Mouse (Mus musculus) spleen, adult 2 months (tissue): Measurements from ENCODE around the gene Zfand2b. TPM values are rescaled to one million over a fixed set of nuclear protein-coding genes. Genes with fewer than 3 reads are reported as not detected.

Experiments used
- DNase-seq, 2 experiments: peaks; one replicate each; pipeline versions ENCODE4 v3.0.0 to v3.0.0-alpha.2; 2012 to 2021; ENCODE audit warnings: low spot score in 2 of 2, low read depth in 1 of 2
- H3K27ac ChIP-seq: fragments of 200-500 bp; 2 replicates; pipeline ENCODE4 v1.5.1; 2012; ENCODE audit warnings: low read length, inconsistent platforms; ENCODE audit not compliant: insufficient read depth
- H3K27me3 ChIP-seq: fragments of 200-500 bp; 2 replicates; pipeline ENCODE4 v1.6.1; 2012; ENCODE audit warnings: mild to moderate bottlenecking, moderate library complexity, low read length, inconsistent platforms; ENCODE audit not compliant: control insufficient read depth, insufficient read depth
- H3K36me3 ChIP-seq: fragments of 200-500 bp; 2 replicates; pipeline ENCODE4 v1.6.1; 2012; ENCODE audit warnings: mild to moderate bottlenecking, low read length, inconsistent platforms; ENCODE audit not compliant: control insufficient read depth, insufficient read depth
- H3K4me1 ChIP-seq: fragments of 200-500 bp; 2 replicates; pipeline ENCODE4 v1.6.1; 2011; ENCODE audit warnings: inconsistent platforms; ENCODE audit not compliant: control insufficient read depth, insufficient read depth, insufficient read length
- H3K4me3 ChIP-seq: fragments of 200-500 bp; 2 replicates; pipeline ENCODE4 v1.5.1; 2011; ENCODE audit warnings: mild to moderate bottlenecking, inconsistent platforms; ENCODE audit not compliant: insufficient read depth, insufficient read length; ENCODE audit errors: extremely low read depth
- CTCF ChIP-seq: fragments of 200-500 bp; IDR thresholded peaks from 2 replicates; pipeline ENCODE4 v1.5.1; 2011; ENCODE audit warnings: mild to moderate bottlenecking, inconsistent platforms; ENCODE audit not compliant: insufficient read depth, insufficient read length, insufficient replicate concordance; ENCODE audit errors: extremely low read depth
- POLR2A ChIP-seq: fragments of 200-500 bp; IDR thresholded peaks from 2 replicates; pipeline ENCODE4 v1.6.1; 2011; ENCODE audit warnings: low read depth, low read length, inconsistent platforms
- WGBS: fragments of 180-500 bp; shearing (Covaris S2); methylation state at CpG from one replicate; pipeline ENCODE4 v1.1.7; 2018; 5-methylcytosine and 5-hydroxymethylcytosine counted together
- polyA plus RNA-seq: library from polyadenylated mRNA; depleted of rRNA; stranded (reverse); fragments of >200 nt; gene quantifications from 2 replicates; pipeline ENCODE4 v1.2.3, GENCODE M21; 2012; rRNA removed

Gene Zfand2b
- polyA plus RNA-seq = 47.7 and 53.2 TPM in 2 replicates

DNA sequence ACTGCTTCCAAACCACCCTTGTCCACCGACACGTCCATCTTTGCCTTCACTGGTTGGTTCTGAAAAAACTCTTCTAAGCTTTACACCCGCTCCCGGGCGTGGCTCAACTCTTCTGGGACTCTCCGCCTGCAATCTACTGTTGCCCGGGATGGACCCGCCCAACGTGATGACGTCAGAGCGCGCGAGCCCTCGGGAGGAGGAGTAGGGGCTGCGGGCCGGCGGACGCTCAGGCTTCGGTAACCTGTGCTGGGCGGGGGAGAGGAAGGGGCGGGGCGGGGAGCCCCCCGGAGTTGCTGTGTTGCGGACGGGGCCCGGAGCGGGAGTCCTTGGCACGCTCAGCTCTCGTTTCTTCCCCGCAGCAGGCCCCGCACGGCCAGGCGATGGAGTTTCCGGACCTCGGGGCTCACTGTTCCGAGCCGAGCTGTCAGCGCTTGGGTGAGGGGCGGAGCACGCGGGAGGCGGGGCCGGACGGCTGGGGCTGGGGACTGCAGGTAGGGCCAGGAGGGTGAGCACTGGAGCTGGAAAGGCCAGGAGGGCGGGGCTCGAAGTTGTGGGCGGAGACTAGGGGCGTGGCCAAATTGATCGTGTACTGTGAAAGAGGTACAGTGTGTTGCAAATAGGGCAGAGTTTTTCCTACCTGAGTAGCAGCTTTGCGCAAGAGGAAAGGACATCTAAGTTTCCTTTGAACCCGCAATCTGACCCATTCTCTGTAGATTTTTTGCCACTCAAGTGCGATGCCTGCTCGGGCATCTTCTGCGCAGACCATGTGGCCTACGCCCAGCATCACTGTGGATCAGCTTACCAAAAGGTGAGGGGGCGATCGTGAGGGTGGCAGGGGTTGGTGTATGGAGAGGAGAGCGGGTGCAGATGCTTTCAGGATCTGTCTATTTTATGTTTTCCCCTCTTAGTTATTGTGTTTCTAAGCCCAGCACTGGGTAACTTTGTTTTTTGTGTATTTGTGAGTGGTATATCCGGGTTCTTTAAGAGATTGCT is at the start of gene Zfand2b:
Zfand2b (plus strand) TSS at position 175 of the 993 bp plus-strand sequence.
- no peaks in the 10 kb centered on the region; the same call in 1 of the 2 replicates for H3K4me1 ChIP-seq
- peak; percentile 92 to 98 for DNase-seq
- peaks cover 20% of the 10 kb centered on the region for H3K36me3 ChIP-seq
- peak within 1 kb of the TSS; percentile 86 for H3K27ac ChIP-seq
- H3K27me3 ChIP-seq = no peaks in the 10 kb centered on the region
- 4% methylated on average over 56 of the region's 59 CpGs for WGBS
- TF ChIP-seq CTCF (no peak), POLR2A (peak; percentile 40)
- H3K4me3 ChIP-seq = peak within 1 kb of the TSS; percentile 77

DNA sequence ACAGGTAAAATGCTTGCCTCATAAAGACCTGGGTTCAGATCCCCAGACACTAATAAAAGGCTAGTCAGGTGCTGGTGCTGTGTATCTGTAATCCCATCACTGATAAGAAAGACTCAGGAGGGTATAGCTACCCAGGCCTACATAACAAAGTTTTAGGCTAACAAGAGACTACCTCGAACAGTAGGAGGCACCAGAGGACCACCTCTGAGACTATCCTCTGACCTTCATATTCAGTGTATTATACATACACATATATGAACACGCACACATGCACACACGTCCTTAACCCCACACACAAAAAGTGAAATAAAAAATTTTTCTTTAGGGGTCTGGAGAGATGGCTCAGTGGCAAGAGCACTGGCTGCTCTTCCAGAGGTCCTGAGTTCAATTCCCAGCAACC is 46.2 kb upstream of the Zfand2b start:
- 84% methylated on average over 3 of the region's 3 CpGs for WGBS
- no peak overlapping the region for H3K4me3 ChIP-seq
- H3K4me1 ChIP-seq = peaks cover 3% of the 10 kb centered on the region; the same call in 1 of the 2 replicates
- TF ChIP-seq CTCF (no peak), POLR2A (no peak)
- H3K27me3 ChIP-seq = no peaks in the 10 kb centered on the region
- no peak overlapping the region for H3K27ac ChIP-seq
- no peaks in the 10 kb centered on the region for H3K36me3 ChIP-seq
- DNase-seq = peak in 1 of 2 experiments; percentile 36

DNA sequence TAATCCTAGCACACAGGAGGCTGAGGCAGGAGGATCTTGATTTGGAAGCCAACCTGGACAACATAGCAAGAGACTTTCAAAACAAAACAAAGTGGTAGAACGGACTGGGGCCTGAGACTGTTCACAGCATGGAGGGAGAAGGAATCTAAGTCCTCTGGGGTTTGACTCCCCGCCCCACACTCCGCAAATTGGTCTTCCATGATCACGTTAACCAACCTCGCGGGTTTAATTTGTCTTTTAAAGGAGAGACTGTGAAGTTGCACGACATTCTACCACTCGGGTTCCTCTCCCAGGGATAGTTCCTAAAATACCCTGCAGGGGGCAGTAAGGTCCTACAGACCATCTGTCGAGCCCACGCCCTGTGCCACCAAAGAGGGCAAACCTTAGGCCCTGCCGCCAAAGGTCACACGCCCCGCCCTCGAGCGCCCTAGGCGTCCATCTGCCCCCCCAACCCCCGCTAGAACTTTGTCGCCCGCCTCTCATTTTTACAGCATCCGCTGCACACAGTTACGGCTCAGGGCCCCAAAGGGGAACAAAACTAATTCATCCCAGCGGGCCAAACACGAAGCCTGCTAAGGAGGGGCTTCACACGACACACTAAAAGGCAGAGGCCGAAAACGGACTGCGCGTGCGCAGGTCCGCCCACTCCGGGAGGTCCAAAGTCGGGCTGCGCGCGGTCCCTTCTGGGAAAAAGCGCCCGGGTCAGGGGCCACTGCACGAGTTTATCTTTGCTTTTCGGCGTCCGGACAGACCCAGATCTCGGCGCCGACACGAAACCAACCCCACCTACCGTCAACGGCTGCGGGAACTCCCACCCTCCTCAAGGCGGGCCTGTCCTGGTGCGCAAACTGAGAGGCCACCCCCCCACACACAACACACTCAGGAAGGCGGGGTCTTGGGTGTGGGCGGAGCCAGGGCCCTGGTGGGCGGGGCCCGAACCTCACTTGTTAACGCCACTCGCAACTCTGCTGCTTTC is 43.8 kb upstream of the Zfand2b start, which contains the start of gene Nhej1:
Nhej1 (minus strand) TSS at position 855 of the 976 bp plus-strand sequence.
- peak; percentile 89 for TF ChIP-seq CTCF
- TF ChIP-seq POLR2A = peak; percentile 48
- Histone ChIP-seq H3K36me3 (no peaks in the 10 kb centered on the region), H3K4me1 (peaks cover 3% of the 10 kb centered on the region; the same call in 1 of the 2 replicates), H3K4me3 (peak within 1 kb of the TSS; percentile 93), H3K27me3 (no peaks in the 10 kb centered on the region), H3K27ac (peak within 1 kb of the TSS; percentile 100)
- WGBS = 1% methylated on average over 56 of the region's 56 CpGs
- DNase-seq = peak; percentile 90 to 95

DNA sequence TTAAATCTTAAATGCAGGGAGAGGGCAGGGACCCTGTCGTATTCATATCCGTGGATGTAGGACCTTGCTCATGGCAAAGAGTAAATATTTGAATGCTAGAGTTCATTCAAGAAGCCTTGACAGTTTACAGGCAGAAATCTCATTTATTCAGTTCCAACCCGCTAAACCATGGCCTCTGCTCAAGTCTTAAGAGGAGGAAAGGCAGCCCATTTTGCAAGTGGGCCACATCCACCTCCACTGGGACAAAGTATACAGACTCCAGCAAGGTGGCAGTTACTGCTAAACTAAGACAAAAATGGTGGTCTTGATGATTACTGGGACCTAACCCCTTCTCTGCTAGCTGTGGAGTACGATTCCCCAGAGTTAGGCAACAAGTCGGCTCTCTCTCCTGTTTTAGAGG is 43.0 kb upstream of the Zfand2b start:
- H3K36me3 ChIP-seq = no peaks in the 10 kb centered on the region
- H3K27me3 ChIP-seq = no peaks in the 10 kb centered on the region
- no peak for DNase-seq
- 38% methylated on average over 5 of the region's 5 CpGs for WGBS
- peak overlapping the region; percentile 27; the same call in 1 of the 2 replicates for H3K27ac ChIP-seq
- peaks cover 3% of the 10 kb centered on the region; the same call in 1 of the 2 replicates for H3K4me1 ChIP-seq
- TF ChIP-seq POLR2A (no peak), CTCF (no peak)
- H3K4me3 ChIP-seq = no peak overlapping the region; the same call in 1 of the 2 replicates

DNA sequence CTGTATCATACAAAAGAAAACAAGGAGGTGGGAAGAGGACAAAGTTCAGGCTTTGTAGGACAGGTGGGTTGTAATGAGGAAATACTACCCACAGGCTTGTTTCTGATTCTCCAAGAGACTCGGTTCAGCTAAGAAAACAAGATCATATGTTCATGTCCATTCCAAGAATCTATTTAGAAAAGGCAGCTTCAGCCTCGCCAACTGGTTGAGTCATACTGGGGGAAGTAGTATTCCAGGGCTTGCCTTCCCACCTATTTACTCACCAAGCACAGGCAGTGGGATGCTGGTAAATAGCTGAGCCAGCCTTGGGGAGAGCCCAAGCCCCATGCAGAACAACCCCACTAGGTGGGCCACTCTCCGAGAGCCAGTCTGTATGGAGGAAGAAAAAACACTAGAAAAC is 39.8 kb upstream of the Zfand2b start:
- TF ChIP-seq POLR2A = no peak
- no peak for TF ChIP-seq CTCF
- no peak overlapping the region for H3K4me3 ChIP-seq
- peaks cover 3% of the 10 kb centered on the region; the same call in 1 of the 2 replicates for H3K4me1 ChIP-seq
- no peaks in the 10 kb centered on the region for H3K36me3 ChIP-seq
- WGBS = 85% methylated on average over 3 of the region's 3 CpGs
- H3K27me3 ChIP-seq = no peaks in the 10 kb centered on the region
- no peak for DNase-seq
- no peak overlapping the region for H3K27ac ChIP-seq
